Mouse (Mus musculus) B cell, adult 62 days (primary cell): Measurements from ENCODE around the gene Ndufaf1. TPM values are rescaled to one million over a fixed set of nuclear protein-coding genes. Genes with fewer than 3 reads are reported as not detected.

Source experiments
- total RNA-seq: library from RNA; stranded (reverse); gene quantifications from 4 replicates; pipeline ENCODE4 v1.2.4, GENCODE M21; 2023

Gene Ndufaf1
- total RNA-seq: 13.5 to 16.7 TPM (median 14.1 TPM) in 4 replicates

DNA sequence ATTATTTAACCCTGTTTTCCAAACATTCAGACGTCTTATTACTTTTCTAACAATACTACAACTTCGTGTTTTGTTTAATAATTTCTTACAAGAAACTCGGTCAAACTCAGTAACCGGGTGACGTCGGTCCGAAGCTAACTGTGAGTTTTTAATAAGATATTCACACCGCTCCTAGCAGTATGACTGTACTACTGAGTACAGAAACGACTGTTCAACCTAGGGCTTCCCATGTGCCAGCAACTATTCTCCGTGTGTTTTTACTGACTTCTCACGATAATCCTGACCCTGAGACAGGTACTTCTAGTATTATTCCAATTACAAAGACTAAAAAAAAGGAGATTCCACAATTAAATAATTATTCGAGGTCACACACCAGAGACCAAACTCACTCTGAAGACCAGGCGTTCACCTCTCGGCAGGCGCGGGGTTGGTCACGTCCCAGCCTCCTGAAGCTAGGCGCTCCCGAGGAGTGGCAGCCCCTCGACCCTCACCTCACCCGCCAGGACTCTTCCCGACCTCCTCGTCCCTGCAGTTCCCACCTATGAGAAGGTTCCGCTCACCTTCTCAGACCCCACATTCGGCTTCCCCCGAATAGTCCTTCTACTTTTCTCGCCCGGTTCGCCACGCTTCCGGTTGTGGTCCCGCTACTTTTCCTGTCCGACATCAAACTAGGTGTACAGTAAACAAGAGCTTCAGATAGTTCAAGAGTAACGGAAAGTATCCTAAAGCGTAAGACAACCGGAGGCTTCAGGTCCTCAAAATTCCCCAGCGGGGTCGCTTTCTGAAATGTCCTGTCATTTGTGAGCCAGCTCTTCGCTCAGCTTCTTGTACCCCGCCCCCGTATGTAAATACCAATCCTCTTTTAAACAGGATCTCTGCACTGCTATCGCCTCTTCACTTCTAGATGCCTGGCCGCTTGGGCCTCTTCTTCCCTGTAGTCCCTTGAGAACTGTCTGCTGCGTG lies at the start of gene Ndufaf1:
TSS of gene Ndufaf1 (minus strand) at position 608 of the 963 bp plus-strand sequence.

DNA sequence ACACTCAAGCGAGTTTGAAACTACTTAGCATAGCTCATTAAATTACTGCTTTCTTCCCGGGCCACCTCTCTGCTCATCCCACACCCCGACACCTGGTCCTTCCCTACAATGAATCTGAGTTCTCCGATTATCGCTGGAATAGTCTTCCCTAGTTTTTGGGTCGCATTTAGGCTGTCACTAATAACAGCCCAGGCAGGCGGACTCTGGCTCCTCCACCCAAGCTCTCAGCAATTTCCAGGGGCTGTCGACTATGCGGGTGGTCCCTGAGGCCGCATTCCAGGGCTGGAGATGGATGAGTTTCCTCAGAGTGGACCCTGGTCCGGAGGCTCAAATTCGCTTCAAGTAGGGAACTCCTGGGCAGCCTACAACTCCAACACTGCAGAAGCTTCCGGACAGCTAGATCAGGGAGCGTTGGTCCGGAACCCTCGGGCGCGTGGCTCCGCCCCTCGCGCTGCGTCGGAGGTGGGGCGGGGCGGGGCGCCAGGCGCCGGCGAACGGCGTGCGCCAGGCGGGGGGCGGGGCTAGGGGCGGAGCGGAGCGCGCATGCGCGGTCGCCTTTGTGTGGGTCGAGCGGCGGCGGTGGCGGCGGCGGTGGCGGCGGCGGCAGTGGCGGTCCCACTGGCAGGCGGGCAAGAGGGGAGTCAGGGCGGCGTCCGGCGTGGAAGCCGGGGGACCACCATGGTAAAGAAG lies 12.0 kb upstream of the Ndufaf1 start, which contains the start of gene Rtf1:
TSS of gene Rtf1 (plus strand) at position 544 of the 690 bp plus-strand sequence.

GRCm38 (mm10) chr2:119618199-119618982 lies 44.2 kb downstream of the Ndufaf1 start, which contains the start of the genes Nusap1 and Oip5:
Gene Nusap1 (plus strand): TSS chr2:119618298.
Gene Oip5 (minus strand): TSS chr2:119618469.

Other genes starting within 250 kb of the Ndufaf1 start
- gene Ino80, start 185.1 kb downstream of the Ndufaf1 start, total RNA-seq: 46.1 to 50.5 TPM (median 49.4 TPM) in 4 replicates
- gene Exd1, start 115.2 kb downstream of the Ndufaf1 start, total RNA-seq: 0.86 TPM in 1 of 4 replicates, not detected in the others
- gene Chp1, start 115.1 kb downstream of the Ndufaf1 start, total RNA-seq: 61.9 to 72.0 TPM (median 66.7 TPM) in 4 replicates
- gene Nusap1, start 44.5 kb downstream of the Ndufaf1 start, total RNA-seq: 2.2 to 6.0 TPM (median 3.1 TPM) in 4 replicates
- gene Oip5, start 44.4 kb downstream of the Ndufaf1 start, total RNA-seq: 0.55 to 2.7 TPM (median 1.9 TPM) in 4 replicates
- gene Rtf1, start 12.2 kb upstream of the Ndufaf1 start, total RNA-seq: 53.7 to 64.2 TPM (median 57.2 TPM) in 4 replicates
- 0.31 to 1.0 TPM (median 0.32 TPM) in 3 of 4 replicates, not detected in the other for gene Itpka, start 79.5 kb upstream of the Ndufaf1 start, total RNA-seq
- 21.7 to 24.4 TPM (median 22.1 TPM) in 4 replicates for gene Ltk, start 97.6 kb upstream of the Ndufaf1 start, total RNA-seq
- gene Rpap1, start 124.7 kb upstream of the Ndufaf1 start, total RNA-seq: 28.8 to 35.4 TPM (median 32.3 TPM) in 4 replicates
- gene Tyro3, start 134.9 kb upstream of the Ndufaf1 start, total RNA-seq: 0.17 to 0.56 TPM in 2 of 4 replicates, not detected in the others
- 126 to 135 TPM (median 131 TPM) in 4 replicates for gene Mga, start 234.4 kb upstream of the Ndufaf1 start, total RNA-seq